Mouse (Mus musculus) midbrain, postnatal 0 days (tissue): ENCODE measurements at regions not wholly inside any gene's neighbourhood (a gene's known extent, or its start where the extent isn't known, plus 50 kb on each side); places are given as distances from the start of the nearest gene placed in this dataset.

Experiments
- ATAC-seq: fragments of 200-750 bp; cut with Nextera tagmentation; 2 replicates; pipeline ENCODE4 v1.8.0; 2017; ENCODE audit warnings: moderate number of reproducible peaks, mild to moderate bottlenecking, moderate TSS enrichment, moderate library complexity; ENCODE audit not compliant: low FRiP score
- DNase-seq: peaks from one replicate; pipeline ENCODE4 v3.0.0-alpha.2; 2015; ENCODE audit warnings: low spot score
- H3K27ac ChIP-seq: fragments of 300-500 bp; sonication (generic); 2 replicates; pipeline ENCODE4 v1.5.1; 2014; ENCODE audit warnings: low read depth, mild to moderate bottlenecking, low read length, mixed read lengths
- H3K27me3 ChIP-seq: fragments of 300-500 bp; sonication (generic); 2 replicates; pipeline ENCODE4 v1.6.1; 2014; ENCODE audit warnings: low read length, control low read depth, mixed read lengths; ENCODE audit not compliant: insufficient read depth
- H3K36me3 ChIP-seq: fragments of 300-500 bp; sonication (generic); 2 replicates; pipeline ENCODE4 v1.6.1; 2014; ENCODE audit warnings: low read length, control low read depth, mixed read lengths; ENCODE audit not compliant: insufficient read depth
- H3K4me1 ChIP-seq: fragments of 300-500 bp; sonication (generic); 2 replicates; pipeline ENCODE4 v1.6.1; 2014; ENCODE audit warnings: mild to moderate bottlenecking, control low read depth, antibody characterized with exemption, low read length, mixed read lengths; ENCODE audit not compliant: insufficient read depth
- H3K4me2 ChIP-seq: fragments of 300-500 bp; sonication (generic); 2 replicates; pipeline ENCODE4 v1.6.1; 2014; ENCODE audit warnings: low read depth, mild to moderate bottlenecking, low read length, mixed read lengths; ENCODE audit not compliant: poor library complexity, severe bottlenecking
- H3K4me3 ChIP-seq: fragments of 300-500 bp; sonication (generic); 2 replicates; pipeline ENCODE4 v1.5.1; 2014; ENCODE audit warnings: low read depth, mild to moderate bottlenecking, low read length, moderate library complexity
- H3K9ac ChIP-seq: fragments of 300-500 bp; sonication (generic); replicated peaks from 2 replicates; pipeline ENCODE4 v1.6.1; 2014; ENCODE audit warnings: mild to moderate bottlenecking, low read length, moderate library complexity, mixed read lengths; ENCODE audit not compliant: poor library complexity, severe bottlenecking
- H3K9me3 ChIP-seq: fragments of 300-500 bp; sonication (generic); 2 replicates; pipeline ENCODE4 v1.6.1; 2016; ENCODE audit warnings: low read length, control low read depth
- CTCF ChIP-seq: IDR thresholded peaks from 2 replicates; pipeline ENCODE4 v1.5.1; 2016; ENCODE audit warnings: antibody characterized with exemption, mild to moderate bottlenecking
- WGBS: fragments of 180-500 bp; shearing (Covaris S2); extraction: QIAGEN DNeasy Blood & Tissue Kit; methylation state at CpG from one replicate; pipeline ENCODE4 v1.1.7; 2014; 5-methylcytosine and 5-hydroxymethylcytosine counted together

DNA sequence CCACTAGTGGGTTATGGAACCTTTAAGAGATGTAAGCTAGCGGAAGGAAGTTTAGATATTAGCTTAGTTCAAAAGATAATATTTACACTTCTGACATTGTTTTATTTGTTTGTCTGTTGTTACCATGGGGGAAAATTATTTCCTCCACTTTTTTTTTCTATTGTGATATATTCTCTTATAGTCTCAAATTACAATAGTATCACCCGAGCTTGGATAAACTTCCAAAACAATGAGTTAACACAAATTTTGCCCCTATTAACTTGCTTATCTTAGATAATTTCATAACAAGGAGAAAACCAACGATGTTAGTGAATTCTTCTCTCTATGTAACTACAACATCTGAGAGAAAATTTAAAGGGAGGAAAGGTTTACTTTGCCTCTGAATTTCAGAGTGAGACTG is 1350.1 kb downstream of the Cdh8 start:
- Histone ChIP-seq H3K9me3 (0 out of 2 replicates have a peak, but pooled peaks cover 3% of the 10 kb centered on the region), H3K4me3 (no peak overlapping the region), H3K9ac (no peak overlapping the region), H3K27me3 (no peaks in the 10 kb centered on the region), H3K27ac (no peak overlapping the region), H3K36me3 (no peaks in the 10 kb centered on the region), H3K4me1 (no peaks in the 10 kb centered on the region), H3K4me2 (no peak overlapping the region)
- WGBS, result 90% methylated on average over 3 of the region's 3 CpGs
- TF ChIP-seq CTCF, result no peak
- ATAC-seq (no peak), DNase-seq (no peak)

DNA sequence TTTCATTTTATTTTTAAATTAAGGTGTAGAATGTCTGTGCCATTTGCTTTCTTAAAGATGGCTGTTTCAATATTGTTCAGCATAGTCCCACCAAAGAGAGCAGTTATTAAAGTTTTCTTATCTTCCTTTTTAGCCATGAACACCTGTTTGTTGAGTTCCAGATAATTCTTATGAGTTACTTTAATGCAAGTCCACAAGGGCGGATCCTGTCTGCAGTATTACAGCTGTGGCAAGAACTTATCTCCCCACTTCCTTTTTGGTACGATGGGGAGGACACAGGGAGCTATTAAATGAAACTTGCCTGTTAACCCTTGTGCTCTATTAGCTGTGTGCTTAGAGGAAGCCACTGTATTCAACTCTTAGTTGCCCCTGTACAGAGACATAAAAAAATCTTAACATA is 1350.9 kb downstream of the Cdh8 start:
- no peaks in the 10 kb centered on the region for H3K4me1 ChIP-seq
- no peak overlapping the region for H3K27ac ChIP-seq
- no peak overlapping the region for H3K4me2 ChIP-seq
- H3K27me3 ChIP-seq, result no peaks in the 10 kb centered on the region
- H3K4me3 ChIP-seq, result no peak overlapping the region
- no peaks in the 10 kb centered on the region for H3K36me3 ChIP-seq
- H3K9ac ChIP-seq, result no peak overlapping the region
- 83% methylated on average over 2 of the region's 2 CpGs for WGBS
- DNase-seq (no peak), ATAC-seq (no peak)
- 0 out of 2 replicates have a peak, but pooled peaks cover 3% of the 10 kb centered on the region for H3K9me3 ChIP-seq
- TF ChIP-seq CTCF, result no peak

DNA sequence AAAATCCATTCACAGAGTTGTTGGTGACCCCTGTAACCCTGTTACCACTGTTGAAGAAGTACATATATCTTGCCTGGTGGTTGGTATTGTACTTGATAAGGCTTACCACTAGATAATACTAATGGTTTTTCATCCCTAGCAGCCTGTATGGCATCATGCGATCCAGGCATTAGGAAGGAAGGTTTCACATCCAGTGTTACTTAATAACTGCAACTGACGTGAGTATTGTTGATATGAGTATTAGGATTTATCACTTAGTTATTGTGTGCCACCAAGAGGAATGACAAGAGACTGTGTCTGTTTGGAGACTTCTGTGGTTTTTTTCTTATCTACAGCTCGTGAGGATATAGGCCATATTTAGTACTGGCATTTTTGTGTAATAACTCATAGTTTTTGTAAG is 1354.5 kb downstream of the Cdh8 start:
- 90% methylated on average over 3 of the region's 3 CpGs for WGBS
- ATAC-seq, result no peak
- no peaks in the 10 kb centered on the region for H3K36me3 ChIP-seq

DNA sequence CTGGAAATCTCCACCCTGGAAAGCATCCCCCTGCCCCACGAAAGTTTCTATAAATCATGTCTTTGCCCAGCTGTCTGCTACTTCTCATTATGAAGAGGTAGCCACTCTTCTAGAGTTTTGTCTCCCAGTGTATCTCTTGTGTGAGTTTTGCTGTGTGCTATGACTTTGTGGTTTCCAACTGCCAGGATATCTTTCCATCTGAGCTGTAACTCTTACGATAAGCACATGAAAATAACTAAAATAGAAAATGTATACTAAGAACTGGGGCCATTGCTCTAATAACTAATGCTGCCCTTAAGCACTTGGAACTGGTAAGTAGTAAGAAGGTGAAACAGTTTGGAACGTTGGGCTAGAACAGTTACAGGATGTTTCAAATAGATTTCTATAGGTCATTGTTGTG is 1362.6 kb downstream of the Cdh8 start:
- TF ChIP-seq CTCF, result no peak
- Histone ChIP-seq H3K27ac (no peak overlapping the region), H3K36me3 (no peaks in the 10 kb centered on the region), H3K9ac (no peak overlapping the region), H3K27me3 (no peaks in the 10 kb centered on the region), H3K4me3 (no peak overlapping the region), H3K4me2 (no peak overlapping the region), H3K9me3 (no peaks in the 10 kb centered on the region), H3K4me1 (no peaks in the 10 kb centered on the region)
- WGBS, result 89% methylated on average over 3 of the region's 3 CpGs
- no peak for ATAC-seq
- DNase-seq, result no peak

More for the DNA sequence above, 1354.5 kb downstream of the Cdh8 start:
- H3K9me3 ChIP-seq, result no peaks in the 10 kb centered on the region
- no peak overlapping the region for H3K4me3 ChIP-seq
- no peak for DNase-seq
- H3K4me1 ChIP-seq, result no peaks in the 10 kb centered on the region
- no peaks in the 10 kb centered on the region for H3K27me3 ChIP-seq
- no peak overlapping the region for H3K9ac ChIP-seq
- no peak for TF ChIP-seq CTCF
- no peak overlapping the region for H3K27ac ChIP-seq
- H3K4me2 ChIP-seq, result no peak overlapping the region

DNA sequence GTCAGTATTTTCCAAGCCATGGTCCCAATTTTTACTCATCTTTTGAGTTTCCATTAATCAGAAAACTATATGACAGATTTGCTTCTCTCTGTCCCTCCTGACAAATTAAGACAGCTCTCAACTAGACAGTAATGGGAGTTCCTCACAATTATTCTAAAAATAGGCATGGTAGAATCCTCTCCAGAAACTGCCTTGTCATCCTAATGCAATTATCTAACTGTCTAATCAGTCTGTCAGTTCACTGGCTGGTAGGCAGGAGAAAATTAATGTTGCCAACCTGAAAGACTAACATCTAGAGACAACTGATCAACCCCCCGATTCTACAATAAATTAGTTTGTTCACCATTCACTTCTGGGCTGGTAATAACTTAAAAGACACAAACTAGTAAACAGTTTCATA is 1399.7 kb downstream of the Cdh8 start:
- Histone ChIP-seq H3K9me3 (no peaks in the 10 kb centered on the region), H3K27ac (no peak overlapping the region), H3K4me2 (no peak overlapping the region), H3K27me3 (no peaks in the 10 kb centered on the region), H3K4me1 (no peaks in the 10 kb centered on the region), H3K4me3 (no peak overlapping the region), H3K36me3 (no peaks in the 10 kb centered on the region), H3K9ac (no peak overlapping the region)
- ATAC-seq, result no peak
- 97% methylated on average over 1 of the region's 1 CpGs for WGBS
- peak; percentile 8 for DNase-seq
- TF ChIP-seq CTCF, result no peak
